Mouse (Mus musculus): ENCODE data around the gene Ptprk. TPM values are rescaled to one million over a fixed set of nuclear protein-coding genes. Genes with fewer than 3 reads are reported as not detected.
A peak's percentile ranks its signal among the peaks of the same experiment; 100 is the strongest.

Ptprk gene
- polyA plus RNA-seq (2012; rRNA removed) = 1.3 and 1.7 TPM in 2 replicates

GRCm38 (mm10) chr10:28074653-28075451, at the start of gene Ptprk:
Gene Ptprk (plus strand): TSS chr10:28074820.
- no peaks in the 10 kb centered on the region for H3K36me3 ChIP-seq (ENCODE audit: control insufficient read depth, insufficient read depth, low read length)
- peak within 1 kb of the TSS; percentile 48; the same call in 1 of the 2 replicates for H3K27ac ChIP-seq (ENCODE audit: control insufficient read depth, insufficient read depth, low read depth, low read length)
- H3K4me3 ChIP-seq (ENCODE audit: control insufficient read depth, low read depth, low read length) = peak within 1 kb of the TSS; percentile 85
- H3K4me1 ChIP-seq (ENCODE audit: control insufficient read depth, insufficient read depth, low read length) = peaks cover 11% of the 10 kb centered on the region
- no peaks in the 10 kb centered on the region for H3K27me3 ChIP-seq (ENCODE audit: control insufficient read depth, insufficient read depth, low read length)
- TF ChIP-seq CTCF (IDR thresholded peaks at IDR 0.05; ENCODE audit: control insufficient read depth, insufficient read depth, insufficient replicate concordance, low read depth, low read length) = no peak
- TF ChIP-seq POLR2A (IDR thresholded peaks at IDR 0.05; ENCODE audit: control insufficient read depth, low read depth, low read length) = no peak

DNA sequence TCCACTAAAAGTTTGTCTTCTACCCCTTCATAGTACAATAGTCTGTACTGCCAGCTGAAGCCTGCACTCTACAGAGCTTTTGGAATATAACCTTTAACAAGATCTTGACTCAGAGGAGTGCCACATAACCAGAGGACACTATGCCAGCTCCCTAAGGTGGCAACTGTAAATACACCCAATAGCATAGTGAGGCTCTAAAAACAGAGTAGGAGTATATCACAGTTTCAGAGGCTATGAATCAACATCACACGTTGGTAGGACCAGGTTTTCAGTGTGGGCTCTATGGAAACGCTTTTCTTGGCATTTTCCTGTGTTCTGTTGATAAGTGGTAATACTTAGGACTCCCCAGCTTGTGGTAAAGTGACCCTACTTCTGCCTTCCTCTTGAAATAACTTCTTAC, 46.8 kb upstream of the Ptprk start:
- Histone ChIP-seq H3K27ac (ENCODE audit: control insufficient read depth, insufficient read depth, low read depth, low read length) (no peak overlapping the region), H3K4me1 (ENCODE audit: control insufficient read depth, insufficient read depth, low read length) (no peaks in the 10 kb centered on the region), H3K4me3 (ENCODE audit: control insufficient read depth, low read depth, low read length) (no peak overlapping the region), H3K36me3 (ENCODE audit: control insufficient read depth, insufficient read depth, low read length) (no peaks in the 10 kb centered on the region), H3K27me3 (ENCODE audit: control insufficient read depth, insufficient read depth, low read length) (no peaks in the 10 kb centered on the region)
- TF ChIP-seq CTCF (IDR thresholded peaks at IDR 0.05; ENCODE audit: control insufficient read depth, insufficient read depth, insufficient replicate concordance, low read depth, low read length) = no peak
- no peak for TF ChIP-seq POLR2A (IDR thresholded peaks at IDR 0.05; ENCODE audit: control insufficient read depth, low read depth, low read length)

DNA sequence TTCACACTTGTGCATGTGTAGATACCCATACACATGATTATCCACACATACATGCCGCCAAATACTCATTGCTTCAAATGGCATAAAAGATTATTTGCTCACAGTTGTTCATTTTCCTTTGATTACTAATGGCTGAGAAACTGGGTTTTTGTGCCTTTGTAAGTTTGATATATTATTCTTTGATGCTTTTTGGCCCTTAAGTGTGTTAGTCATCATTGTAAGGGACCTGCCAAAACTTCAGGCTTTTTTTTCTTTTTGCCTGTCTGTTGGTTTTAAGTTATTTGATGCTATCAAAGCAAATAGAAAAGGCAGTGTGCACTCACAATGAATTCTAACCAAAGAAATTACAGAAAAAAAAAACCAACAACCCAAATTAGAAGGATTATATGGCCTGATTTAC, 38.2 kb upstream of the Ptprk start:
- H3K4me1 ChIP-seq (ENCODE audit: control insufficient read depth, insufficient read depth, low read length) = no peaks in the 10 kb centered on the region
- H3K27me3 ChIP-seq (ENCODE audit: control insufficient read depth, insufficient read depth, low read length) = no peaks in the 10 kb centered on the region
- no peaks in the 10 kb centered on the region for H3K36me3 ChIP-seq (ENCODE audit: control insufficient read depth, insufficient read depth, low read length)
- TF ChIP-seq POLR2A (IDR thresholded peaks at IDR 0.05; ENCODE audit: control insufficient read depth, low read depth, low read length) (no peak), CTCF (IDR thresholded peaks at IDR 0.05; ENCODE audit: control insufficient read depth, insufficient read depth, insufficient replicate concordance, low read depth, low read length) (no peak)
- no peak overlapping the region for H3K27ac ChIP-seq (ENCODE audit: control insufficient read depth, insufficient read depth, low read depth, low read length)
- no peak overlapping the region for H3K4me3 ChIP-seq (ENCODE audit: control insufficient read depth, low read depth, low read length)

GRCm38 (mm10) chr10:28054764-28055163, 19.9 kb upstream of the Ptprk start:
- Histone ChIP-seq H3K4me1 (ENCODE audit: control insufficient read depth, insufficient read depth, low read length) (no peaks in the 10 kb centered on the region), H3K4me3 (ENCODE audit: control insufficient read depth, low read depth, low read length) (no peak overlapping the region), H3K36me3 (ENCODE audit: control insufficient read depth, insufficient read depth, low read length) (no peaks in the 10 kb centered on the region), H3K27me3 (ENCODE audit: control insufficient read depth, insufficient read depth, low read length) (no peaks in the 10 kb centered on the region), H3K27ac (ENCODE audit: control insufficient read depth, insufficient read depth, low read depth, low read length) (no peak overlapping the region)
- no peak for TF ChIP-seq POLR2A (IDR thresholded peaks at IDR 0.05; ENCODE audit: control insufficient read depth, low read depth, low read length)
- TF ChIP-seq CTCF (IDR thresholded peaks at IDR 0.05; ENCODE audit: control insufficient read depth, insufficient read depth, insufficient replicate concordance, low read depth, low read length) = no peak

- TF ChIP-seq CTCF (IDR thresholded peaks at IDR 0.05; ENCODE audit: control insufficient read depth, insufficient read depth, insufficient replicate concordance, low read depth, low read length) (no peak), POLR2A (IDR thresholded peaks at IDR 0.05; ENCODE audit: control insufficient read depth, low read depth, low read length) (no peak)
- no peaks in the 10 kb centered on the region for H3K36me3 ChIP-seq (ENCODE audit: control insufficient read depth, insufficient read depth, low read length)
- no peak overlapping the region for H3K27ac ChIP-seq (ENCODE audit: control insufficient read depth, insufficient read depth, low read depth, low read length)
- H3K4me3 ChIP-seq (ENCODE audit: control insufficient read depth, low read depth, low read length) = no peak overlapping the region
- H3K27me3 ChIP-seq (ENCODE audit: control insufficient read depth, insufficient read depth, low read length) = no peaks in the 10 kb centered on the region
- no peaks in the 10 kb centered on the region for H3K4me1 ChIP-seq (ENCODE audit: control insufficient read depth, insufficient read depth, low read length)
Measured at GRCm38 (mm10) chr10:28059222-28059621, 15.4 kb upstream of the Ptprk start.

DNA sequence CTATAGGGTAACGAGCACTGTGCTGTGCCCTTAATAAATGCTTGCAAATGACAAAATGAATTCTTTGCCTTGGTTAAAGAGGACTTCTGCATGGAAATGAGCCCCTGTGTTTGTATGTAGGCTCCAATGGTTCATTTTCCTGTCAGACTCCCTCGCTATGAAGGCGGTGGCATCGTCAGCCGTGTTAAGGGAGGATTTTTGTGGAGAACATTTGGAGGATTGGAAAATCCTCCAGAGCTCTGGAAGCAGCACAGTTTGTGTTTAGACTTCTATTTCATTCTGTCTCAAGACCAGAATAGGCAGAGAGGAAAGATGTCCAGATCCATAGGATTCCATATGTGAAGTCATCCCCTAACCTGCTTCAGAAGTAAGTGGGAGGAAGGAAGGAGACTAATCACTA, 6.6 kb upstream of the Ptprk start:
- H3K36me3 ChIP-seq (ENCODE audit: control insufficient read depth, insufficient read depth, low read length) = no peaks in the 10 kb centered on the region
- H3K4me3 ChIP-seq (ENCODE audit: control insufficient read depth, low read depth, low read length) = no peak overlapping the region
- no peak overlapping the region for H3K27ac ChIP-seq (ENCODE audit: control insufficient read depth, insufficient read depth, low read depth, low read length)
- H3K4me1 ChIP-seq (ENCODE audit: control insufficient read depth, insufficient read depth, low read length) = no peaks in the 10 kb centered on the region
- TF ChIP-seq POLR2A (IDR thresholded peaks at IDR 0.05; ENCODE audit: control insufficient read depth, low read depth, low read length) = no peak
- no peak for TF ChIP-seq CTCF (IDR thresholded peaks at IDR 0.05; ENCODE audit: control insufficient read depth, insufficient read depth, insufficient replicate concordance, low read depth, low read length)
- H3K27me3 ChIP-seq (ENCODE audit: control insufficient read depth, insufficient read depth, low read length) = no peaks in the 10 kb centered on the region

- no peaks in the 10 kb centered on the region for H3K27me3 ChIP-seq (ENCODE audit: control insufficient read depth, insufficient read depth, low read length)
- TF ChIP-seq POLR2A (IDR thresholded peaks at IDR 0.05; ENCODE audit: control insufficient read depth, low read depth, low read length) = no peak
- TF ChIP-seq CTCF (IDR thresholded peaks at IDR 0.05; ENCODE audit: control insufficient read depth, insufficient read depth, insufficient replicate concordance, low read depth, low read length) = no peak
- H3K4me3 ChIP-seq (ENCODE audit: control insufficient read depth, low read depth, low read length) = peak overlapping the region; percentile 85
Measured at GRCm38 (mm10) chr10:28073991-28074652, 498 bp upstream of the Ptprk start.

More at GRCm38 (mm10) chr10:28073991-28074652, 498 bp upstream of the Ptprk start:
- Histone ChIP-seq H3K36me3 (ENCODE audit: control insufficient read depth, insufficient read depth, low read length) (no peaks in the 10 kb centered on the region), H3K27ac (ENCODE audit: control insufficient read depth, insufficient read depth, low read depth, low read length) (peak overlapping the region; percentile 48; the same call in 1 of the 2 replicates), H3K4me1 (ENCODE audit: control insufficient read depth, insufficient read depth, low read length) (peaks cover 11% of the 10 kb centered on the region)
